Mouse (Mus musculus) urinary bladder, adult 18-20 months (tissue): Measurements from ENCODE around the gene Tdrd5.
"Not testable (repeated sequence)": the region's sequence is repeated elsewhere in the genome, so short reads cannot be mapped to it uniquely, and the experiment has no call there.

ENCODE experiments used
- DNase-seq, 2 experiments: peaks; one replicate each; pipeline ENCODE4 v3.0.0; 2022; ENCODE audit warnings: low spot score in 2 of 2, mixed read lengths in 2 of 2

The Tdrd5 gene

GRCm38 (mm10) chr1:156254866-156255265 is 48.6 kb downstream of the Tdrd5 start:
- no peak for DNase-seq

- DNase-seq = not testable (repeated sequence)
Observed at GRCm38 (mm10) chr1:156251096-156251495, 52.4 kb downstream of the Tdrd5 start.

- DNase-seq = no peak
Observed at GRCm38 (mm10) chr1:156247893-156248292, 55.6 kb downstream of the Tdrd5 start.

GRCm38 (mm10) chr1:156241713-156242348 is 61.6 kb downstream of the Tdrd5 start:
- DNase-seq = peak; percentile 15 to 16

GRCm38 (mm10) chr1:156241035-156241434 is 62.4 kb downstream of the Tdrd5 start:
- DNase-seq = no peak

GRCm38 (mm10) chr1:156231122-156231521 is 72.3 kb downstream of the Tdrd5 start:
- DNase-seq = no peak

GRCm38 (mm10) chr1:156230339-156231089 is 73.0 kb downstream of the Tdrd5 start:
- no peak for DNase-seq

GRCm38 (mm10) chr1:156229448-156229847 is 74.0 kb downstream of the Tdrd5 start:
- peak in 1 of 2 experiments; percentile 25 for DNase-seq

- no peak for DNase-seq
Observed at GRCm38 (mm10) chr1:156228728-156229127, 74.7 kb downstream of the Tdrd5 start.

GRCm38 (mm10) chr1:156226903-156227302 is 76.6 kb downstream of the Tdrd5 start:
- no peak for DNase-seq

GRCm38 (mm10) chr1:156222205-156223000 is 81.1 kb downstream of the Tdrd5 start:
- no peak for DNase-seq

- no peak for DNase-seq
Observed at GRCm38 (mm10) chr1:156221327-156221726, 82.1 kb downstream of the Tdrd5 start.

GRCm38 (mm10) chr1:156218573-156218972 is 84.9 kb downstream of the Tdrd5 start:
- DNase-seq = no peak

GRCm38 (mm10) chr1:156217941-156218340 is 85.5 kb downstream of the Tdrd5 start:
- DNase-seq = no peak

GRCm38 (mm10) chr1:156217393-156217792 is 86.1 kb downstream of the Tdrd5 start:
- peak in 1 of 2 experiments; percentile 16 for DNase-seq

- DNase-seq = no peak
Observed at GRCm38 (mm10) chr1:156216249-156216648, 87.2 kb downstream of the Tdrd5 start.

GRCm38 (mm10) chr1:156214651-156215050 is 88.8 kb downstream of the Tdrd5 start:
- DNase-seq = no peak

GRCm38 (mm10) chr1:156212923-156213322 is 90.5 kb downstream of the Tdrd5 start:
- DNase-seq = no peak

- DNase-seq = no peak
Observed at GRCm38 (mm10) chr1:156211809-156212317, 91.6 kb downstream of the Tdrd5 start.
